Mouse (Mus musculus): Measurements from ENCODE around the gene Nfib.

GRCm38 (mm10) chr4:82690267-82690666 lies 15.3 kb downstream of the Nfib start:
- no peak for TF ChIP-seq ZMIZ1 (IDR thresholded peaks at IDR 0.05; ENCODE audit: low read depth, low read length)
- TF ChIP-seq MAZ (IDR thresholded peaks at IDR 0.05; ENCODE audit: low read depth, low read length), result no peak
- no peak for TF ChIP-seq MYC (IDR thresholded peaks at IDR 0.05; ENCODE audit: low read depth, low read length)
